Mouse (Mus musculus): ENCODE data around the gene Zfp821. TPM values are rescaled to one million over a fixed set of nuclear protein-coding genes. Genes with fewer than 3 reads are reported as not detected.

The Zfp821 gene
- polyA plus RNA-seq (2016; fragmentation: Nextera tagmentation; extraction: Ambion mirVana), result 77.0 and 80.2 TPM in 2 replicates

DNA sequence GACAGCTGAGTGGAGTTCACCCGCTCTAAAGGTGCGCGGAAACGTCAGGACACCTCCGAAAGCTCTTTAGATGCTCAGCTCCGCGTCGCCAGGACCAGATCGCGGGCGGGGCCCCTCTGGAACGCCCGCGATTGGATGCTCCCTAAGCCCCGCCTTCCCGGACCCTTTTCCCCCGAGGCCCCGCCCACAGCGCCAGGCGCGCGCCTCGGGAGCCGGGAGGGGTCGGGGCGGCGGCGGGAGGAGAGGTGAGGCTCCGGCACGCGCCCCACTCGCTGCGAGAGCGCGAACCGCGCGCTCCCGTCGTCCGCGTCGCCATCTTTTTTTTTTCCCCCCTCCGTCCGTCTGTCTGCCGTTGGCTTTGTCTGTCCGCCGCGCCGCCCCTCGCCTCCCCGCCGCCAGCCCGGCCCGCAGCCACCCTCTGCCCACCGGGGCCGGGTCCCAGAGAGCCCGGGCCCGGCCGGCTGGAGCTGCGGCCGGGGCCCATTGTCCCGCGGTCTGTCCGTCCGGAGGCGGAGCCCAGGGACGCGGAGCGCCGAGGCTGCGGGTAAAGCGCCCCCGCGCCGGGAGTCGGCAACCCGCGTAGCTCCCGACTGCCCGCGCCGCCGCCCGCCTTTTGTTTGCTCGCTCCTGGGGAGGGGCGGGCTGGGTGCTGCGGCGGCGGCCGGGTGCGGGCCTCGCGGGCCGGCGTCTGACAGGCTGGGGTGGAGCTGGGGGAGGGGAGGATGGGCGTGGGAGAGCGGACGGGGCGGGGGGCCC lies at the start of gene Zfp821:
Gene Zfp821, plus strand, starts transcription at position 227 of the 756 bp plus-strand sequence.
- Histone ChIP-seq H3K27me3 (peaks cover 5% of the 10 kb centered on the region), H3K9ac (peak within 1 kb of the TSS; percentile 100), H3K9me3 (replicated peaks) (no peaks in the 10 kb centered on the region), H3K4me2 (replicated peaks) (peak within 1 kb of the TSS; percentile 86), H3K4me1 (peaks cover 33% of the 10 kb centered on the region), H3K36me3 (peaks cover 23% of the 10 kb centered on the region), H3K4me3 (peak within 1 kb of the TSS; percentile 97), H3K27ac (peak within 1 kb of the TSS; percentile 97)
- WGBS, result 1% methylated on average over 61 of the region's 100 CpGs
- peak; percentile 91 for ATAC-seq (ENCODE audit: low FRiP score)

DNA sequence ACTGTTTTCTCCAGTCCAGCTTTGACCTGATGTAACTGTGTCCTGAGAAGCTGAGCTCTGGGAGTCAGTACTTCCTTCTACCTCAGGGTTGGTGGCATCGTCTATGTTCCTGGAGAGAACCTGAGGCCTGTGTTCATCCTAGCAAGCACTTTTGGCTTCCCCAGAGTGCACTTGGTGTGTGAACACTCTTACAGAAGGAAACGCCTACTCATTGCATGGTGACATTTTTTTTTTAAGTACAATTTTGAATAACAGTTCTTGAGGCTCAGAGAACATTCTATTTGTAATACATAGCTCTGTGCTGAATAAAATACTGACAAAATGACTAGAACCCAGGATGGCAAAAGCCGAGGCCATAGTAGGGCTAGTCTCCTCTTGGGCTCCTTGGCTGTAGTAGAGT lies 48.5 kb upstream of the Zfp821 start:
- 82% methylated on average over 3 of the region's 3 CpGs for WGBS
- no peak overlapping the region for H3K27ac ChIP-seq
- H3K4me1 ChIP-seq, result no peaks in the 10 kb centered on the region
- H3K9ac ChIP-seq, result no peak overlapping the region
- H3K4me2 ChIP-seq (replicated peaks), result no peak overlapping the region
- no peak overlapping the region for H3K4me3 ChIP-seq
- ATAC-seq (ENCODE audit: low FRiP score), result no peak
- H3K9me3 ChIP-seq (replicated peaks), result no peaks in the 10 kb centered on the region
- H3K27me3 ChIP-seq, result no peaks in the 10 kb centered on the region
- H3K36me3 ChIP-seq, result no peaks in the 10 kb centered on the region

DNA sequence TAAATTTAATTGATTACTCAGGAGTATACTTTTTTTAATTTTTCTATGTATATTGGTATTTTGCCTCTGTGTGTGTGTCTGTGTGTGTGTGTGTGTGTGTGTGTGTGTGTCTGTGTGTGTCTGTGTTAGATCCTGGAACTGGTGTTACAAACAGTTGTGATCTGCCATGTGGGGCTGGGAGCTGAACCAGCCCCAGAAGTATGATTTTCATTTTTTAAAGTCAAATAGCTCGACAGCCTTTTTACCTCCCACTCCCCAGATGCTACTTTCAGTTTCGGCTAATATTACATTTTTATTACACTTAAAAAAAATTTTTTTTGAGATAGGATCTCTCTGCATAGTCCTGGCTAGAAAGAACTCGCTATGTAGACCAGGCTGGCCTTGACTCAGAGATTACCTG lies 43.0 kb upstream of the Zfp821 start:
- Histone ChIP-seq H3K4me3 (no peak overlapping the region), H3K4me1 (no peaks in the 10 kb centered on the region), H3K27me3 (no peaks in the 10 kb centered on the region), H3K36me3 (peaks cover 1% of the 10 kb centered on the region), H3K27ac (no peak overlapping the region), H3K4me2 (replicated peaks) (no peak overlapping the region), H3K9me3 (replicated peaks) (no peaks in the 10 kb centered on the region), H3K9ac (no peak overlapping the region)
- ATAC-seq (ENCODE audit: low FRiP score), result no peak
- 80% methylated on average over 3 of the region's 3 CpGs for WGBS

DNA sequence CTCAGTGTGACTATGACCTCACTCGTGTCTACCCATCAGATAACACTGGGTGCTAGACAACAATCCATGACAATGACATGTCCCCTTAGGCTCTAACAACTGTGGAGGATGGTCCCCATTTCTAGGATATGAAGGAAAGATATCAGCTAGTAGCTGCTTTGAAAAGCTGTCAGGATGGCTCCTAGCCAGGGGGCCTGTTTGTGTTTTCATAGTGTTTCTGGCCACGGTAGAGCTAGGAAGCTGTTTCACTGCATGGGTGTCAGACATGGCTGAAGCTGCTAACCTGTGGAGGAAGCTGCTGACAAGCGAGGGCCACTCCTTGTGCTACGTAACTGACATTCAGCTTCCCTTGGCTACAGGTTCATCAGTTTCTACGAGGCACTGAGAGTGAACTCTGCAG lies 38.7 kb upstream of the Zfp821 start:
- no peak for ATAC-seq (ENCODE audit: low FRiP score)
- WGBS, result 80% methylated on average over 5 of the region's 5 CpGs
- H3K9me3 ChIP-seq (replicated peaks), result no peaks in the 10 kb centered on the region
- no peaks in the 10 kb centered on the region for H3K27me3 ChIP-seq
- H3K4me3 ChIP-seq, result no peak overlapping the region
- no peak overlapping the region for H3K27ac ChIP-seq
- no peak overlapping the region for H3K9ac ChIP-seq
- no peak overlapping the region for H3K4me2 ChIP-seq (replicated peaks)
- peaks cover 36% of the 10 kb centered on the region for H3K36me3 ChIP-seq
- no peaks in the 10 kb centered on the region for H3K4me1 ChIP-seq

DNA sequence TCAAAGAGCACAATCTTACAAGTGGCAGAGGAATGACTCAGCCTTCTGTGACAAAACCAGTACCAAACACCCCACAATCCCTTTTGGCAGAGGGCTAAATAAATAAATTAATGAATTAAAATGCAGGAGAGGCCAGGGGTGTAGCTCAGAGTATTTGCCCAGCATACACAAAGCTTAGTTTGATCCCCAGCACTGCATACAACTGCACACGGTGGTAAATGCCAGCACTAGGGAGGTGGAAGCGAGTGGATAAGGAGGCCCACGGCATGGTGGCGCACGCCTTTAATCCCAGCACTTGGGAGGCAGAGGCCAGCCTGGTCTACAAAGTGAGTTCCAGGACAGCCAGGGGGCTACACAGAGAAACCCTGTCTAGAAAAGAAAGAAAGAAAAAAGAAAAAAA lies 32.7 kb upstream of the Zfp821 start:
- no peak overlapping the region for H3K4me3 ChIP-seq
- no peak overlapping the region for H3K27ac ChIP-seq
- H3K36me3 ChIP-seq, result peaks cover 91% of the 10 kb centered on the region
- H3K4me1 ChIP-seq, result no peaks in the 10 kb centered on the region
- no peak overlapping the region for H3K4me2 ChIP-seq (replicated peaks)
- ATAC-seq (ENCODE audit: low FRiP score), result no peak
- no peak overlapping the region for H3K9ac ChIP-seq
- no peaks in the 10 kb centered on the region for H3K27me3 ChIP-seq
- WGBS, result 97% methylated on average over 5 of the region's 5 CpGs
- no peaks in the 10 kb centered on the region for H3K9me3 ChIP-seq (replicated peaks)

DNA sequence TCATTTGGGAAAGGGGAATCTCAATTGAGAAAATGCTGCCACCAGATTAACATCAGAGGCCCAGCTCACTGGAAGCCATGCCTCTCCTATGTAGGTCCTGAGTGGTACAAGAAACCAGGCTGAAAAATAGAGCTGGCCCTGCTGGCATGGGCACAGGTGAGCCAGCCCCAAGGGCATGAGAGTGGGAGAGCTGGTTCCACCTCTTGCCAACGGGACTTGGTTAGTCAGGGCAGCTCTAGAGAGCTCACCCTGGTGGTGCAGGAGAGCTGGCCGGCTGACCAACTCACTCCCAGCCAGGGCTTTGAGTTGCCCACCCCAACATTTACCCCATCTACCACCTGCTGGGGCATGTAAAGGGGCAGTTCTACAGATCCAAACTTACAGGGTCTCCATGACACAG lies 31.8 kb upstream of the Zfp821 start:
- no peak overlapping the region for H3K4me3 ChIP-seq
- peaks cover 95% of the 10 kb centered on the region for H3K36me3 ChIP-seq
- ATAC-seq (ENCODE audit: low FRiP score), result no peak
- no peak overlapping the region for H3K9ac ChIP-seq
- no peaks in the 10 kb centered on the region for H3K4me1 ChIP-seq
- 95% methylated on average over 2 of the region's 2 CpGs for WGBS
- no peaks in the 10 kb centered on the region for H3K9me3 ChIP-seq (replicated peaks)
- H3K27ac ChIP-seq, result no peak overlapping the region
- no peaks in the 10 kb centered on the region for H3K27me3 ChIP-seq
- H3K4me2 ChIP-seq (replicated peaks), result no peak overlapping the region

DNA sequence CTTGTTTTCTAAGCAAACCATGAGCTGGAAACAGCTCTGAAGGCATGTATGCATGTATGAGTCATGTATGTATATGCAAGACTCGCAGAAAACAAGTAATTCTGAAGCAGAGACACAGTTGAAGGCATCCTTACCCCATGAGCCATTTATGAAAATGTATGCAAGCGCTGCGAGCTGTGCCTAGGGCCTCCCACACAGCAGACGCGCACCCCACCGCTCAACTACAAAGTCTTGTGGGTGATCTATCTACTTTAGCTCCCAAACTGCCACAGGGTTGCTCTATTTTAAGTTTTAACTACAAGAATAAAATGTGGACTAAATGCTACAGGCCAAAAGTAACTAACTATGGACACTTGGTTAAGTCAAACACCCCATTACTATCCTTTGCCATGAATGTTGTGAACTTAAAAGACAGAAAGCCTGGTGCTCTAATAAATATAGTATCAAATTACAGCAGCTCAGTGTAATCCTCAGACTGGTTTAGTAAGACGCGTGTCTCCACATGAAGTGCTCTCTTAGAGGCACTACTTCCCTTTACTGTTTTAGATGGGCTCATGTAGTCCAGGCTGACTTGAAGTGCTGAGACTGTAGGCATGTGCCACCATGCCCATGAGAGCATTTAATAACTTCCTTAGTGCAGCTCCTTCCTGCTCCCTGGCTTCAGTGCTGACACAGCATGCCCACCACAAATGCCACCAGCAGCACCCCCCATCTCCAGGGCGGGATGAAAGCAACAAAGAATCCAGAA lies 29.3 kb upstream of the Zfp821 start:
- H3K36me3 ChIP-seq, result peaks cover 95% of the 10 kb centered on the region
- H3K27ac ChIP-seq, result no peak overlapping the region
- no peaks in the 10 kb centered on the region for H3K4me1 ChIP-seq
- no peak for ATAC-seq (ENCODE audit: low FRiP score)
- WGBS, result 96% methylated on average over 9 of the region's 9 CpGs
- H3K4me3 ChIP-seq, result no peak overlapping the region
- no peak overlapping the region for H3K4me2 ChIP-seq (replicated peaks)
- no peak overlapping the region for H3K9ac ChIP-seq
- no peaks in the 10 kb centered on the region for H3K9me3 ChIP-seq (replicated peaks)
- H3K27me3 ChIP-seq, result no peaks in the 10 kb centered on the region

DNA sequence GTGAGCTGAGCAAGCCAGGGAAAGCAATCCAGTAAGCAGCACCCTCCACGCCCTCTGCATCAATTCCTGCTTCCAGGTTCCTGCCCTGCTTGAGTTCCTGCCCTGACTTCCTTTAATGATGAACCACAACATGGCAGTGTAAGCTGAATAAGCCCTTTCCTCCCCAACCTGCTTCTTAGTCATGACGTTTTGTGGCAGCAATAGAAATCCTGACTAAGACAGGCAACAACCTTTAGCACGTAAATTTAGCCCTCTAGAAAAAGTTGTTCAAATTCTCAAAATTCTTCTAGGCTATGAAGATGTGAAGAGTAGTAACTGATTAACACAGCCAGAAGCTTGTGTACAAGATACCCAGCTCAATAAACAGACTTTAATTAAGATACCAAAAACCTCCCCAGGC lies 23.8 kb upstream of the Zfp821 start:
- 86% methylated on average over 3 of the region's 3 CpGs for WGBS
- no peak overlapping the region for H3K9ac ChIP-seq
- H3K27ac ChIP-seq, result no peak overlapping the region
- no peaks in the 10 kb centered on the region for H3K27me3 ChIP-seq
- H3K36me3 ChIP-seq, result peaks cover 62% of the 10 kb centered on the region
- no peak overlapping the region for H3K4me2 ChIP-seq (replicated peaks)
- no peak overlapping the region for H3K4me3 ChIP-seq
- H3K9me3 ChIP-seq (replicated peaks), result no peaks in the 10 kb centered on the region
- no peak for ATAC-seq (ENCODE audit: low FRiP score)
- H3K4me1 ChIP-seq, result no peaks in the 10 kb centered on the region

DNA sequence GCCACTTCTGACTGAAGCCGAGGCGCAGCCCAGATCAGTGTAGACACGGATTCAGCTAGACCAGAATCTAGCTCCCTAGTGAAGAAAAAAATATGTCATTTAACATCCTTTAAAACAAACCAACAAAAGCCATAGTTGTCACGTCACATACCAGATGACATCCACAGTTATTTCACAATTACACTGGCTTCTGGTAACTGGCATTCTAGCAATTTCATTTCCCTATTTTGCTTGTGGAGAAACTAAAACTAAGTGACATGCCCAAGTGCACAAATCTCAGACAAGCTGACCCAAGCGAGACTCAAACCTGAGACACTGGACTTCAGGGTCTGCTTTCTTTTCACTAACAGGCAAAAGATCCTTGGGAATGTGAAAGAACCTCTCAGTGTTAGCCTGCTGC lies 23.2 kb upstream of the Zfp821 start:
- no peak for ATAC-seq (ENCODE audit: low FRiP score)
- no peak overlapping the region for H3K4me2 ChIP-seq (replicated peaks)
- no peaks in the 10 kb centered on the region for H3K4me1 ChIP-seq
- H3K27ac ChIP-seq, result no peak overlapping the region
- H3K9me3 ChIP-seq (replicated peaks), result no peaks in the 10 kb centered on the region
- no peaks in the 10 kb centered on the region for H3K27me3 ChIP-seq
- 96% methylated on average over 5 of the region's 5 CpGs for WGBS
- no peak overlapping the region for H3K9ac ChIP-seq
- H3K4me3 ChIP-seq, result no peak overlapping the region
- peaks cover 56% of the 10 kb centered on the region for H3K36me3 ChIP-seq

DNA sequence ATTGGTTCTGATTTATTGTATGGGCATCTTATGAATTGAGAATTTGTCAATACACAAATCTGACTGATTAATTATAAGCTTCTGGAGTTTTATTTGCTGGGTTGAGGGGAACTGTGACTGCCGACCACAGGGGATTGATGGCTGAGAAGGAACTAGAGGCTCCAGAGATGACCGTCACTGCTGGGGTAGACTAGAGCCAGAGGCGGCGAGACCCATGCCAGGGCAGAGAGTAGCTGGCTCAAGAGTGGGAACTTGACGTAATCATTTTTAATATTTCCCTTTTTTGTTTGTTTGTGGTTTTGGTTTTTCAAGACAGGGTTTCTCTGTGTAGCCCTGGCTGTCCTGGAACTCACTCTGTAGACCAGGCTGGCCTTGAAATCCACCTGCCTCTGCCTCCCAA lies 18.1 kb upstream of the Zfp821 start:
- Histone ChIP-seq H3K4me3 (no peak overlapping the region), H3K9me3 (replicated peaks) (no peaks in the 10 kb centered on the region), H3K27ac (no peak overlapping the region), H3K27me3 (no peaks in the 10 kb centered on the region), H3K9ac (no peak overlapping the region), H3K4me2 (replicated peaks) (no peak overlapping the region), H3K4me1 (peaks cover 19% of the 10 kb centered on the region), H3K36me3 (peaks cover 9% of the 10 kb centered on the region)
- WGBS, result 94% methylated on average over 5 of the region's 5 CpGs
- ATAC-seq (ENCODE audit: low FRiP score), result no peak

DNA sequence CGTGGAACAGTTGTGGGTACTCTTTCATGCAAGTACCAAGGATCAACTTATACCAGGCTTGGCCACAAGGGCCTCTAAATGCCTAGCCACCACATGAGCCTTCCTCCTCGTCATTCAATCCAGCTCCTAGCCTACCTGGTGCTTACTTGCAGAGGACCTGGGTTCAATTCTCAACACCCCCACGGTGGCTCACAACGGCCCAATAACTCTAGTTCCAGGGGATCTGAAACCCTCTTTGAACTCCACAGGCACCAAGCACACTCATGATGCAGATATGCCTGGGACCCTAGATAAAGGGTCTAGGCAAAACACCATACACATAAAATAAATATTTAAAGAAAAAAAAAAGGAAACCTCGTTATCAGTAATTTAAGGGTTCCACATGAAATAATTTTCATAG lies 13.6 kb upstream of the Zfp821 start:
- H3K4me2 ChIP-seq (replicated peaks), result peak overlapping the region; percentile 61
- no peak overlapping the region for H3K27ac ChIP-seq
- peaks cover 25% of the 10 kb centered on the region for H3K4me1 ChIP-seq
- 66% methylated on average over 5 of the region's 5 CpGs for WGBS
- no peak for ATAC-seq (ENCODE audit: low FRiP score)
- no peaks in the 10 kb centered on the region for H3K27me3 ChIP-seq
- H3K9me3 ChIP-seq (replicated peaks), result no peaks in the 10 kb centered on the region
- no peaks in the 10 kb centered on the region for H3K36me3 ChIP-seq
- peak overlapping the region; percentile 95 for H3K9ac ChIP-seq
- H3K4me3 ChIP-seq, result peak overlapping the region; percentile 93

DNA sequence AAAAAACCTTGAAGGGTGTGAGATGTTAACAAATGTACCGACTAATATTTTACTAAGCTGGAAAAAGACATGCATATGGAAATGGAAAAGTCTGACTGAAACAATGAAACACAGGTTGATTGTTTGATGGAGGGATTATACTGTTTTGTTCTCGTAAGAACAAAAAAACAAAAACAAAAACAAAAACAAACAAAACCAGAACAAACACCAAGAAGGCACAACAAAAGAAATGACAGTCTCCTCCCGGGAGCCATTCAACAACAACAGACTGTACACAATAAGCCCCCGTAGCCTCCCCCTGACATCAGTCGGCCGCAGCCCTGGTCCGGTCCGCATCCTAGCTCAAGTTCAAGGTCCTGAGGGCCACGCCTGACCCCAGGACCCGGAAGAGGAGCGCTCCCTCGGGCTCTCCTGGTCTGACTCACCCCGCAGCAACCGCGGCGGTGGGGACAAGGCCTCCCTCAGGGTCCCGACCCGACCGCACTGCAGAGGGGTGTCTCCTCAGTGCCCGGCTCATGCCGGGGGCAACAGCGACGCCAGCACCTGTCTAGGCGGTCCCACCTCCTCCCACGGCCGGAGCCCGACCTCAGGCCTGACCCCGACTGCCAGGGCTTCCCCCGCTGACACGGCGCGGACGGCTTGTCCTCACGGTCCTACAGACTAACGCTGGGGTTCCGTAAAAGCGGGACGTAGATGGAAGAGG lies 12.8 kb upstream of the Zfp821 start:
- Histone ChIP-seq H3K9me3 (replicated peaks) (no peaks in the 10 kb centered on the region), H3K27ac (peak overlapping the region; percentile 80), H3K36me3 (no peaks in the 10 kb centered on the region), H3K4me2 (replicated peaks) (peak overlapping the region; percentile 61), H3K4me3 (peak overlapping the region; percentile 93), H3K9ac (peak overlapping the region; percentile 95), H3K27me3 (no peaks in the 10 kb centered on the region), H3K4me1 (peaks cover 25% of the 10 kb centered on the region)
- peak; percentile 78 for ATAC-seq (ENCODE audit: low FRiP score)
- under 1% methylated on average over 38 of the region's 38 CpGs for WGBS

Measured in hindbrain, embryonic 12.5 days (tissue).